In the genomic region with DNA sequence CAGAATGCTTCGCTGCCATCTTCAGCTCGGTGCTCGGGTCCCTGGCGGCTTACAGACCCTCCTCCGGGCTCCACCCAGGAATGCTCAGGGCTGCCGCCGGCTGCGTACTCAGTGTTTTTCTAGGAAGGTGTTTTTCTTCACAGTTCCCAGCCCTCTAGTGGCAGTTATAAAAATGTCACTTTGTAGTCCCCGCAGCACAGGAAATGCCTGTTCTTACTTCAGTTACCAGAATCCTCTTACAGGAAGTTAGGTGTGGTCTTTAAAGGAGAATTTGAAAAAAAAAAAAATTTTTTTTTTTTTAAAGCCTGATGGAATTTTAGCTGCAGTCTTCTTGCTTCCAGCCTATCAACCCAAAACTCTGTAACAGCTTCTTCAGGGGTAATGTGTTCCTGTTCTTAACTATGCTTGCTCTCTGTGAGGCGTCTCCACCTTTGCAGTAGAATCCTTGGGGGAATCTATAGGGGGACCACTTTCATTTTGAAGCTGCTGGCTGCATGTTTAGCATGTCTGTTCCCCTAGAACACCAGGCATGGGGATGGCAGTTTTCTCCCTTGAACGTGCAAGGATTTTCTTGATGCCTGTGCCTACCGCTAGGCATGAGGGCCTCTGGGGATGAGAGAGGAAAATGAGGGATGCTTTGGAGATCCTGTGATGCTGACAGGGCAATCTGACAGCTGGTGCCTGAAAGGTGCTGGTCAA, we compare ENCODE assay signal across 8 mouse cellular contexts. TPM values are rescaled to one million over a fixed set of nuclear protein-coding genes. Genes with fewer than 3 reads are reported as not detected.
DNase-seq lines count a peak whose midpoint lies in the region; ATAC-seq and TF ChIP-seq lines count a peak whose summit lies in the region.

No protein-coding gene starts in this region.

- no peaks in the 10 kb centered on the region; the same call in 1 of the 2 replicates for H3K27me3 ChIP-seq in spleen, adult 2 months (ENCODE audit: control insufficient read depth, insufficient read depth, low read length)
- no peaks in the 10 kb centered on the region for H3K27me3 ChIP-seq in midbrain, embryonic 11.5 days (ENCODE audit: control insufficient read depth, insufficient read depth, low read length)
- H3K27me3 ChIP-seq in small intestine, adult 2 months (ENCODE audit: control insufficient read depth, insufficient read depth, low read length), result no peaks in the 10 kb centered on the region

- no peaks in the 10 kb centered on the region for H3K4me1 ChIP-seq in spleen, adult 2 months (ENCODE audit: control insufficient read depth, insufficient read depth, insufficient read length)
- peaks cover 2% of the 10 kb centered on the region; the same call in 1 of the 2 replicates for H3K4me1 ChIP-seq in midbrain, embryonic 11.5 days (ENCODE audit: control insufficient read depth, insufficient read depth, low read length)
- H3K4me1 ChIP-seq in small intestine, adult 2 months (ENCODE audit: control insufficient read depth, insufficient read depth, insufficient read length, low read length), result no peaks in the 10 kb centered on the region

- no peaks in the 10 kb centered on the region for H3K36me3 ChIP-seq in spleen, adult 2 months (ENCODE audit: control insufficient read depth, insufficient read depth, low read length)
- H3K36me3 ChIP-seq in midbrain, embryonic 11.5 days (ENCODE audit: control insufficient read depth, insufficient read depth, low read length), result no peaks in the 10 kb centered on the region
- no peaks in the 10 kb centered on the region for H3K36me3 ChIP-seq in small intestine, adult 2 months (ENCODE audit: control insufficient read depth, insufficient read depth, low read length)

- H3K4me2 ChIP-seq in midbrain, embryonic 11.5 days, result peak overlapping the region; percentile 39

- no peaks in the 10 kb centered on the region for H3K9me3 ChIP-seq in midbrain, embryonic 11.5 days (ENCODE audit: control insufficient read depth, low read length)

- no peak overlapping the region for H3K4me3 ChIP-seq in spleen, adult 2 months (ENCODE audit: extremely low read depth, insufficient read depth, insufficient read length)
- peak overlapping the region; percentile 16 for H3K4me3 ChIP-seq in midbrain, embryonic 11.5 days (ENCODE audit: low read depth, low read length)
- H3K4me3 ChIP-seq in small intestine, adult 2 months (ENCODE audit: low read depth, low read length), result no peak overlapping the region

- peak; percentile 96 for ATAC-seq in midbrain, embryonic 11.5 days (ENCODE audit: low FRiP score)

- TF ChIP-seq POLR2A in spleen, adult 2 months (IDR thresholded peaks at IDR 0.05; ENCODE audit: low read depth, low read length), result no peak
- TF ChIP-seq POLR2A in small intestine, adult 2 months (IDR thresholded peaks at IDR 0.05; ENCODE audit: low read depth, low read length), result no peak

- 22% methylated on average over 12 of the region's 12 CpGs for WGBS in spleen, adult 2 months
- WGBS in midbrain, embryonic 11.5 days, result 17% methylated on average over 12 of the region's 12 CpGs
- WGBS in small intestine, adult 2 months, result 22% methylated on average over 12 of the region's 12 CpGs

- TF ChIP-seq CTCF in spleen, adult 2 months (IDR thresholded peaks at IDR 0.05; ENCODE audit: extremely low read depth, insufficient read depth, insufficient read length, insufficient replicate concordance), result no peak
- peak; percentile 27; the same call in 1 of the 2 replicates for TF ChIP-seq CTCF in small intestine, adult 2 months (IDR thresholded peaks at IDR 0.05; ENCODE audit: extremely low read depth, insufficient read length, insufficient replicate concordance, low read depth, low read length)

- peak; percentile 5 to 17 for DNase-seq in spleen, adult 2 months (ENCODE audit: low read depth in 1 of 2, low spot score in 2 of 2)
- DNase-seq in spleen, postnatal 14 days (ENCODE audit: low spot score in 2 of 2), result no peak
- peak; percentile 83 for DNase-seq in embryo, embryonic 11.5 days (ENCODE audit: low read depth, low spot score)
- DNase-seq in heart, adult 18-20 months, result peak; percentile 69 to 80
- DNase-seq in kidney, adult 11 months, result peak; percentile 72
- DNase-seq in left cerebral cortex, postnatal 4 days, result peak; percentile 84
- DNase-seq in midbrain, embryonic 11.5 days (ENCODE audit: low spot score, missing footprints), result peak; percentile 94

- no peak overlapping the region for H3K27ac ChIP-seq in spleen, adult 2 months (ENCODE audit: insufficient read depth, low read length)
- H3K27ac ChIP-seq in midbrain, embryonic 11.5 days (ENCODE audit: low read depth, low read length), result no peak overlapping the region
- no peak overlapping the region for H3K27ac ChIP-seq in small intestine, adult 2 months (ENCODE audit: insufficient read depth, low read depth, low read length)

- H3K9ac ChIP-seq in midbrain, embryonic 11.5 days (ENCODE audit: low read length), result peak overlapping the region; percentile 24; the same call in 1 of the 2 replicates

- intact Hi-C loops in left cerebral cortex, postnatal 4 days (cut with DNase I), result loop anchor here (2.0 kb wide), 1 partner anchor 48 kb away; a partner anchor contains a TSS

RNA-seq across cellular contexts. Expression of a gene that starts 48.0 kb away (rescaled TPM):
- 0.04 TPM in 1 of 2 replicates, not detected in the other for polyA plus RNA-seq in spleen, adult 2 months (2012; rRNA removed)
- under 1 TPM; 0.28 to 0.30 TPM for total RNA-seq in heart, adult 18-20 months (2021)
- total RNA-seq in left cerebral cortex, postnatal 4 days (2021), result 100 to 1,000 TPM; 227 TPM
- 8.9 and 9.5 TPM in 2 replicates for polyA plus RNA-seq in midbrain, embryonic 11.5 days (2014; fragmentation: Nextera tagmentation; extraction: Ambion mirVana)
- polyA plus RNA-seq in small intestine, adult 2 months (2012; rRNA removed), result 0.04 and 0.17 TPM in 2 replicates

Comparison
In these comparisons a context has a peak if more than half of its experiments do, and no peak if none do; other contexts are left out.
1. DNase-seq: peak in spleen, adult 2 months (2 of 2), embryo, embryonic 11.5 days (single experiment), heart, adult 18-20 months (2 of 2), kidney, adult 11 months (single experiment), left cerebral cortex, postnatal 4 days (single experiment) and midbrain, embryonic 11.5 days (single experiment); none in spleen, postnatal 14 days (0 of 2).